Mouse (Mus musculus): Measurements from ENCODE around the gene Rnls. TPM values are rescaled to one million over a fixed set of nuclear protein-coding genes. Genes with fewer than 3 reads are reported as not detected.

Gene Rnls
- total RNA-seq, 2 experiments from 2014 or later, result 1.2 to 1.6 TPM

DNA sequence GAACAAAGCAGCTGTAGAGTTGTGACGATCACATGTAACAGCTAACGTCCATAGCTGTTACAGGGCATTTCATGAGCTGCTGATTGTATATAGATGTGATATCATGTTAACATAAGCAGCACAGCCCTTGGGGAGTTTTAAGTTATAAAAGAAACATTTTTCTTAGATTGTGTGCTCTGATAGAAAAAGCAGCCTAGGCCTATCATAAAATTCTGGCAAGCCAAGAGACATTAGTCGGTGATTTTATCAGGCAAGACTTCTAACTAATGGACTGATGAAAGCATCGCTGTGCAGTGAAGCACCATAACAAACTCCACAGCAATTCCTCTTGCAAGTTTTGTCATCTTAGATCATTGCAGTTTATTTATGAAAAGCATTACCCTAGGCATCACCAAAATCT is 190.9 kb downstream of the Rnls start:
- no peak for DNase-seq (ENCODE audit: low spot score in 2 of 2)

- no peak for DNase-seq (ENCODE audit: low spot score in 2 of 2)
Measured at GRCm38 (mm10) chr19:33192064-33192463, 200.0 kb downstream of the Rnls start.

- DNase-seq (ENCODE audit: low spot score in 2 of 2), result no peak
Measured at GRCm38 (mm10) chr19:33188766-33189165, 203.3 kb downstream of the Rnls start.

- no peak for DNase-seq (ENCODE audit: low spot score in 2 of 2)
Measured at GRCm38 (mm10) chr19:33179595-33179994, 212.5 kb downstream of the Rnls start.

- DNase-seq (ENCODE audit: low spot score in 2 of 2), result no peak
Measured at GRCm38 (mm10) chr19:33178866-33179265, 213.2 kb downstream of the Rnls start.

DNA sequence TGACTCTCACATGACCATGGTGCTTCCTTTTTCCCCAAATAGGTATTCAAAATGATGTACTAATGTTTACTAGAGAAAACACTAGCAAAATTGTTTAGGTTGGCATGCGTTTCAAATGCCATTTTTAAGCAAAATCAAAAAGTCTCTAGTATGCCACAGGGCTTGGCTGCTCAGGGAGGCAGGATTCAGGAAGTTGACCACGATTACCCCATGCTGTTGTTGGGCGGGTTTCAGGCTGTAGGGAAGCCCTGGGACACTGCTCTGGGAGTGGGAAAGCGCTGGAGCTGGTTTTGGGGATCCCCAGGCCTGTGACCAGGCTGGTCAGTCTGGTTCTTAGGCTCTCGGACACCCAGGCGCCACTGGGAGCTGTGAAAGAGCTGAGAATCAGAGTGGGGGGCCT is 213.7 kb downstream of the Rnls start:
- no peak for DNase-seq (ENCODE audit: low spot score in 2 of 2)

DNA sequence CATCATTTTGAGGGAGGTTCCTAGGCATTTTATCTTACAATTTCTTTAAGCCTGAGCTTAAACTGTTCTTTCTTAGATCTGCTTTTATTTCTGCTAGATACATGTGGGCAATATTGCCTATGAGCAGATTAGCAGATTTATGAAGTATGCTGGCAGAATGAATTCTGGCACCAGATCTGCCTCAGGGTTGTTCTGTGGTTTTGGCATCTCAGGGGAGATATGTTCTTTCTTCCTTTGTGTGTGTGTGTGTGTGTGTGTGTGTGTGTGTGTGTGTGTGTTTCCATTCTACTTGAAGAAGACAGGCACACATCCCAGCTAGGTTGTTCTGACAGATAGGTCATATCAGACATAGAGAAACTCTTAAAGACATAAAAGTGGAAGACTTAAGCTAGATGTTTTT is 218.1 kb downstream of the Rnls start:
- DNase-seq (ENCODE audit: low spot score in 2 of 2), result no peak

- no peak for DNase-seq (ENCODE audit: low spot score in 2 of 2)
Measured at GRCm38 (mm10) chr19:33169881-33170280, 222.2 kb downstream of the Rnls start.

DNA sequence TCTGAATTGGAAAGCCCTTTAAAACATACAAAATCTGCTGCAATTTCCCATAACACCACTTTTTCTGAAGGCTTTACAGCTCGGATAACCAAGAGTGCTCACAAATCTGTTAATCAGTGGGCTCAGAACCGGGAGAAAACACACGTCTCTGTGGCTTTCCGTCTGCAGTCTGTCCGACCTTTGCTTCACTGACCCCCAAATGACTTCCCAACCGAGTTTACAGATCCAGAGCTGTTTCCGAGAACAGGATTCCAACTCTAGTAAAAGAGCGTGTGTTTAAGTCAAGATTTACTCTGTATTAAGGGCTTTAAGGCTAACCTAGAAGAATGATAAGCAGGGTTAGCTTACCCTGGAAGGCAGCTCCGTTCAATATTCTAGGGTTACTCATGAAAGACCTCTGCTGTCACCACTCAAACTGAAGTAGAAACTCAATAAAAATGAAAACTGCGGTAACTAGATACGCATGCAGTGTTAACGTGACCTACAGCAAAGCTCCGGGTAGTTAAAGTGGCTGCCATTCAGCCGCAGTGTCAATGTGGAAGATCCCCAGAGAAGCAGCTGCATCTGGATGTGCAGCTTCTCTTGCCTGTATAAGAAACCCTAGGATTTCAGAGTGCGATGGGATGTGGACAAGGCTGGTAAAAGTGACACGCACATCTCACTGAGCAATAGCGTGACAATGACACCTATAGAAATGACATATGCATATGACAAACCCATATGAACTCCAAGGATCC is 224.4 kb downstream of the Rnls start:
- DNase-seq (ENCODE audit: low spot score in 2 of 2), result no peak

GRCm38 (mm10) chr19:33164801-33165200 is 227.3 kb downstream of the Rnls start:
- no peak for DNase-seq (ENCODE audit: low spot score in 2 of 2)

- no peak for DNase-seq (ENCODE audit: low spot score in 2 of 2)
Measured at GRCm38 (mm10) chr19:33161903-33162302, 230.2 kb downstream of the Rnls start.

DNA sequence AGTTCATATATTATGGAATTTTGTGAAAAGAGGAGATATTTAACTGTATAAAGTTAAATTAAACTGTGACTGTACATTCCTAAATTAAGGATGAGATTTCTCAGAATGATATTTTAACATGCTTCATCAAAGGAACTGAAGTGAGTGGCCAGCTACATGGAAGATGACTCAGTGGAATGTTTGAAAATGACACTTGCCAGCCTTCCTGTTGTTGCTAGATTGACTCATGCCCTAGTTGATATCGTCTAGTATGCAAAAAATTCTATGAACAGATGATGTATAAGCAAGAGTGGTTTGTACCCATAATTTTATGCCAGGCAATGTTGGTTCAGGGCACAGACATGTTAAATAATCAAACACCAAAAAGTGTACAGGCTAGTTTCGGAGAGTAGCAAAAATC is 232.2 kb downstream of the Rnls start:
- no peak for DNase-seq (ENCODE audit: low spot score in 2 of 2)

DNA sequence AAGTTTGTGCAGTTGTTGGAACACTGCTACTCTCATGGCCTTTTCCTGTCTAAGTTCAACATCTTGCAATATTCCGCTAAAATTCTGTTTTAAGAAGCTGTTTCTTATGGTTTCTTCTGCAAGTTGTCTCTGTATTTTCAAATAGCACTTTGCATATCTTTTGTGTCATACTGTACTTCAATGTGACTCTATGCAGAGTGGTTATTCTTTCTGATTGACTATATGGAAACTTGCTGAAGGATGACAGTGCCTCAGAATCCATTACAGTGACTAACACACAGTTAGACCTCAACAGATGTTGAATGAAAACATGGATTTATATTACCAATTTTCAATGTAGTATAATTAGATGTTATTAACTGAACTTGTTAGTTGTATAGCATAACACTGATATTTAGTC is 232.9 kb downstream of the Rnls start:
- DNase-seq (ENCODE audit: low spot score in 2 of 2), result no peak

- DNase-seq (ENCODE audit: low spot score in 2 of 2), result no peak
Measured at GRCm38 (mm10) chr19:33158234-33158633, 233.9 kb downstream of the Rnls start.

GRCm38 (mm10) chr19:33148411-33148810 is 243.7 kb downstream of the Rnls start:
- no peak for DNase-seq (ENCODE audit: low spot score in 2 of 2)

DNA sequence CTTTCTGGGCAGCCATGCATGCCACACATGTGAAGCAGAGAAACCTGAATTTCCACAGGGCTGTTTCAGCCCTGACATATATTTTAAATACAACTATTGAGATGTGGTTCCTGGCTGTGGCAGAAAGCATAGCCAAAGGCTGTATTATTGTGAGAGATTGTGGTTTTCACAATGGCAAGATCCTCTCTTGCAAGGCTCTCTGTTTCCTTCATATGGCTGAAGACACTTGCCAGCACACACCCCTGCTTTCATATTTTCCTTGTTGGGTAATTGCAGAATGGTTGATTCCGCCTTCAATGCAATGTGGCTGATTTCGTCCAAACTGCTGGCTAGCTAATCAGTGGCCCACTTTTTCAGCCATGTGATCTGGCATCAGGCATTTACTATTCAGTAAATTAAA is 248.9 kb downstream of the Rnls start:
- no peak for DNase-seq (ENCODE audit: low spot score in 2 of 2)

- DNase-seq (ENCODE audit: low spot score in 2 of 2), result no peak
Measured at GRCm38 (mm10) chr19:33137316-33137715, 254.8 kb downstream of the Rnls start.

- no peak for DNase-seq (ENCODE audit: low spot score in 2 of 2)
Measured at GRCm38 (mm10) chr19:33122611-33123226, 269.4 kb downstream of the Rnls start.

DNA sequence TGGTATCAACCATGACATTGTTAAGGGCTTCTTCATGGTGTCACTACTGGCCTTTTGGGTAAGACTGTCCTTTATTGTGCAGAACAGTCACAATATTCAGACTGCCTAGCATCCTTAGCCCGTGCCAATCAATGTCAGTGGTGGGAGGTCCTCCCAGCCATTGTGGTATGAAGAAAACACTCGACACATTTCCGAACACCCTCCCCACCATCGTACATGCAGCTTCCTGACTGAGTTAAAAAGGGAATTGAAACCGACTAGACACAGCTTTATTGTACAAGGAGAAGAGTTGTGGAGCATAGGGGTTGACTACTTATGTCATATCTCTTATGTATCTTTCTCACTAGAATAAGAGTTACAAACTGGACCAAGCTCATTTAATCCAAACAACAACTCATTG is 272.1 kb downstream of the Rnls start:
- no peak for DNase-seq (ENCODE audit: low spot score in 2 of 2)

DNA sequence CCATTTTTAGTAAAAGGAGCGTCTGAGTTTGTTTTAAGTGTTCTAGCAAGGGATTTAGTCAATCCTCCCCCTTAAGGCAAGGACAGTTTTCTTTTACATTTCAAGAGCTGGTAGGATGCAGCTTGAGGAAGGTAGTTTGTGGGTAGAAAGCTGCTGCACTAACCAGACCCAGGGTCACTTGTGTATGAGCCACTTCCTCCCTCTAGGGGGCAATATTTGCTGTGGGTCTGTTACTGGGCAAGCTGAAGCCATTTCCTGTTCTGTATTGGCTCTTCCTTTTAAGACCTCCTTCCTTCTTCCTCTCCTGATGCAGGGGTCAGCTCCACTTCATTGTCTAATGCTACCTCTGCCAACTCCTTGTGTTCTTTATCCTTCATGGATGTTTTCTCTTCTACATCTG is 273.2 kb downstream of the Rnls start:
- DNase-seq (ENCODE audit: low spot score in 2 of 2), result no peak

- DNase-seq (ENCODE audit: low spot score in 2 of 2), result no peak
Measured at GRCm38 (mm10) chr19:33114631-33115295, 277.3 kb downstream of the Rnls start.

DNA sequence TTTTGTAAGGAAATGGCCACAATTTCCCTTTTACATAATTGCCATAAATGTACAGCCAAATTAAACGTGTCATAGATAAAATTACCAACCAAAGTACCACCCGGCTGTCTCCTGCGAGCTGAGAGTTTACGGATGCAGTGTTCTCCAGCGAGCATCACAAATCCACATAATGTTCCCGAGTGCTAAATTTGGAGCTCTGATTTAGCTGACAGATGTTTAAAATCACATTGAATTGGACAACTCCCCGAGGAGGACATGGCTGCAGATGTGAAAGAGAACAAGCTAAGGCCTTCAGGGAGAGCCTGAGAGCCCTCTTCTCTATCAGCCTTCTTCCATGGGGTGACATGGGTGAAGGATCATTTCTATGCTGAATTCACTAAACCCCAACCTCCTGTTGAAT is 278.3 kb downstream of the Rnls start:
- peak in 1 of 2 experiments; percentile 47 for DNase-seq (ENCODE audit: low spot score in 2 of 2)

GRCm38 (mm10) chr19:33110404-33110803 is 281.7 kb downstream of the Rnls start:
- no peak for DNase-seq (ENCODE audit: low spot score in 2 of 2)
